Mouse (Mus musculus) CD4-positive, CD25-positive, alpha-beta regulatory T cell, adult 2 months (primary cell): Measurements from ENCODE around the gene Psmc5.

Experiments used
- DNase-seq: peaks from one replicate; pipeline ENCODE4 v3.0.0-alpha.2; 2012; ENCODE audit warnings: low read depth, low spot score

Psmc5 gene

GRCm38 (mm10) chr11:106269060-106269431, 13.1 kb downstream of the Psmc5 start:
- peak; percentile 31 for DNase-seq

- DNase-seq, result no peak
Observed at GRCm38 (mm10) chr11:106271131-106271793, 15.3 kb downstream of the Psmc5 start.

- no peak for DNase-seq
Observed at GRCm38 (mm10) chr11:106271794-106272643, 16.1 kb downstream of the Psmc5 start.

- peak; percentile 97 for DNase-seq
Observed at GRCm38 (mm10) chr11:106272644-106273310, 16.8 kb downstream of the Psmc5 start, which contains the start of gene Smarcd2. TSS of gene Smarcd2 (minus strand) at chr11:106272972.

- no peak for DNase-seq
Observed at GRCm38 (mm10) chr11:106273311-106273684, 17.3 kb downstream of the Psmc5 start.

- DNase-seq, result no peak
Observed at GRCm38 (mm10) chr11:106273811-106274210, 17.9 kb downstream of the Psmc5 start.

- no peak for DNase-seq
Observed at GRCm38 (mm10) chr11:106274374-106274773, 18.4 kb downstream of the Psmc5 start.

GRCm38 (mm10) chr11:106274971-106275411, 19.0 kb downstream of the Psmc5 start:
- no peak for DNase-seq

- peak; percentile 98 for DNase-seq
Observed at GRCm38 (mm10) chr11:106276454-106276853, 20.5 kb downstream of the Psmc5 start, which contains the start of gene Tcam1. TSS of gene Tcam1 (plus strand) at chr11:106276672.

- no peak for DNase-seq
Observed at GRCm38 (mm10) chr11:106282452-106282851, 26.5 kb downstream of the Psmc5 start.

GRCm38 (mm10) chr11:106283371-106283770, 27.4 kb downstream of the Psmc5 start:
- DNase-seq, result no peak

- no peak for DNase-seq
Observed at GRCm38 (mm10) chr11:106284126-106284525, 28.2 kb downstream of the Psmc5 start.

GRCm38 (mm10) chr11:106286206-106286605, 30.3 kb downstream of the Psmc5 start:
- DNase-seq, result no peak

GRCm38 (mm10) chr11:106286987-106287386, 31.0 kb downstream of the Psmc5 start:
- DNase-seq, result no peak

GRCm38 (mm10) chr11:106289369-106289768, 33.4 kb downstream of the Psmc5 start:
- DNase-seq, result no peak

GRCm38 (mm10) chr11:106290376-106290775, 34.4 kb downstream of the Psmc5 start:
- DNase-seq, result no peak

GRCm38 (mm10) chr11:106291861-106292260, 35.9 kb downstream of the Psmc5 start:
- no peak for DNase-seq

GRCm38 (mm10) chr11:106301765-106302164, 45.8 kb downstream of the Psmc5 start, which contains the start of gene Gh:
TSS of gene Gh (minus strand) at chr11:106301865.
- no peak for DNase-seq

GRCm38 (mm10) chr11:106302634-106303033, 46.7 kb downstream of the Psmc5 start:
- peak; percentile 89 for DNase-seq

- no peak for DNase-seq
Observed at GRCm38 (mm10) chr11:106305348-106306064, 49.6 kb downstream of the Psmc5 start.

GRCm38 (mm10) chr11:106306065-106306385, 50.1 kb downstream of the Psmc5 start:
- no peak for DNase-seq

- DNase-seq, result no peak
Observed at GRCm38 (mm10) chr11:106306758-106307157, 50.8 kb downstream of the Psmc5 start.
